8 mouse cellular contexts compared by ENCODE assay signal in the genomic region with DNA sequence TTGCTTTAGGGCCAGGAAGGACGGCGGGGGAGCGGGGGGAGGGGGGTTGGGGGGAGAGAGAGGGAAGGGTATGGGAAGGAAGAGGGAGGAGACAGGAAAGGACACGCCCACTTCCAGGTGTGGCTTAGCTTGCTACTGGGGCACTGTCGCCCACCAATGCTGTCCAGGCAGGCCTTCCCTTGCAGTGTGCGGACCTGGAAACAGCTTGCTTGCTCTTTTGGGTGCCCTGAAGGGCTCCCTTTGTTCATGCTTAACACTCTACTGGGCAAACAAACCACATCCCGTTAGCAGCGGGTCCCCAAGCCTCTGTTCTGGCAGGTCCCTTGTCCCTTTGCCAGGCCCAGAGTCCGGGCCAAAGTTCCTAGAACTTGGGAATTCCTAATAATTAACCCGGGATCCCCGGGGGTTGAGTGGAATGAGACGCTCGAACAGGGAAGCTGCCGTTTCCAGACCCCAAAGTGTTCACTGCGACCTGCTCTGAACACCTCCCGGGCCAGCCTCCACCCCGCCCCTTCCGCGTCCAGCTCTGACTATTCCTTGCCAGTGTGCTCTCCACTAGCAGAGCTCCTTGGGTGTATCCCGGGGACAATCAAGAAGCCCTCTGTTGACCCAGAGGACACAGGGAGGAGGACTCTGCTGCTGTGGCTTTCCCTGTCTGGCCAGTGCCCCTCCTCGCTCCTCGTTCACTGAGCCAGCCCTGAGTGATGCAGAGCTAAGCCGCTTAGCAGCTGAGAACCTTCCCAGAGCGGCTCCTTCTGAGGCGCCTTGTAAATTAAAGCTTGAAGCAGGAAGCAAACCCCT. TPM values are rescaled to one million over a fixed set of nuclear protein-coding genes. Genes with fewer than 3 reads are reported as not detected.
DNase-seq lines count a peak whose midpoint lies in the region; ATAC-seq and TF ChIP-seq lines count a peak whose summit lies in the region.

No protein-coding gene starts in this region.

- H3K4me2 ChIP-seq in embryonic facial prominence, embryonic 11.5 days (ENCODE audit: low read depth, low read length) = peak overlapping the region; percentile 48
- H3K4me2 ChIP-seq in hindbrain, embryonic 15.5 days = peak overlapping the region; percentile 45

- no peak overlapping the region for H3K9ac ChIP-seq in heart, adult 2 months (ENCODE audit: low read depth, low read length)
- H3K9ac ChIP-seq in embryonic facial prominence, embryonic 11.5 days (replicated peaks; ENCODE audit: low read length) = peak overlapping the region; percentile 45
- no peak overlapping the region for H3K9ac ChIP-seq in hindbrain, embryonic 15.5 days
- peak overlapping the region; percentile 71 for H3K9ac ChIP-seq in liver, adult 2 months (ENCODE audit: low read depth, low read length)

- TF ChIP-seq EP300 in heart, adult 2 months (IDR thresholded peaks at IDR 0.05; ENCODE audit: insufficient read depth, low read depth, low read length) = no peak

- 18% methylated on average over 25 of the region's 25 CpGs for WGBS in heart, adult 2 months
- 3% methylated on average over 21 of the region's 25 CpGs for WGBS in embryonic facial prominence, embryonic 11.5 days
- 6% methylated on average over 23 of the region's 25 CpGs for WGBS in hindbrain, embryonic 15.5 days
- 6% methylated on average over 24 of the region's 25 CpGs for WGBS in liver, adult 2 months

- no peak for TF ChIP-seq POLR2A in heart, adult 2 months (IDR thresholded peaks at IDR 0.05; ENCODE audit: insufficient read depth, low read depth, low read length)
- TF ChIP-seq POLR2A in liver, adult 2 months (IDR thresholded peaks at IDR 0.05; ENCODE audit: extremely low read depth, insufficient read depth, low read length) = no peak

- H3K36me3 ChIP-seq in heart, adult 2 months (ENCODE audit: control insufficient read depth, insufficient read depth, low read length) = no peaks in the 10 kb centered on the region
- H3K36me3 ChIP-seq in embryonic facial prominence, embryonic 11.5 days (replicated peaks; ENCODE audit: control insufficient read depth, insufficient read depth, low read depth, low read length) = no peaks in the 10 kb centered on the region
- no peaks in the 10 kb centered on the region for H3K36me3 ChIP-seq in hindbrain, embryonic 15.5 days
- H3K36me3 ChIP-seq in liver, adult 2 months (ENCODE audit: control insufficient read depth, insufficient read depth, low read length) = no peaks in the 10 kb centered on the region

- H3K9me3 ChIP-seq in embryonic facial prominence, embryonic 11.5 days (replicated peaks; ENCODE audit: control insufficient read depth, low read length) = no peaks in the 10 kb centered on the region
- H3K9me3 ChIP-seq in hindbrain, embryonic 15.5 days = no peaks in the 10 kb centered on the region

- DNase-seq in heart, adult 2 months = peak; percentile 29 to 31
- DNase-seq in heart, postnatal 25 days (ENCODE audit: low spot score) = no peak
- peak; percentile 82 for DNase-seq in embryonic facial prominence, embryonic 11.5 days (ENCODE audit: low spot score)
- DNase-seq in liver, adult 2 months (ENCODE audit: extremely low read depth, low read depth, low spot score) = peak; percentile 83
- peak; percentile 75 for DNase-seq in naive thymus-derived CD4-positive, alpha-beta T cell, adult 2 months (ENCODE audit: low read depth)
- DNase-seq in cerebellum, postnatal 36 days = no peak
- DNase-seq in adrenal gland, adult 8-10 months = no peak

- 0 out of 2 replicates have a peak, but pooled peaks have one; percentile 10 for ATAC-seq in embryonic facial prominence, embryonic 11.5 days (replicated peaks; ENCODE audit: insufficient number of reproducible peaks, low FRiP score, low TSS enrichment, low read depth)
- ATAC-seq in hindbrain, embryonic 15.5 days (ENCODE audit: low FRiP score, low read depth) = no peak; the same call in 1 of the 2 replicates

- TF ChIP-seq CTCF in heart, adult 2 months (IDR thresholded peaks at IDR 0.05) = no peak
- no peak for TF ChIP-seq CTCF in liver, adult 2 months (IDR thresholded peaks at IDR 0.05; ENCODE audit: low read depth, low read length)

- H3K79me2 ChIP-seq in heart, adult 2 months (replicated peaks; ENCODE audit: control insufficient read depth, insufficient read depth, low read length) = no peaks in the 10 kb centered on the region
- H3K79me2 ChIP-seq in liver, adult 2 months (ENCODE audit: control insufficient read depth, insufficient read depth, low read length) = no peaks in the 10 kb centered on the region

- peak overlapping the region; percentile 19 for H3K4me3 ChIP-seq in heart, adult 2 months
- peak overlapping the region; percentile 1; the same call in 1 of the 2 replicates for H3K4me3 ChIP-seq in embryonic facial prominence, embryonic 11.5 days (ENCODE audit: low read depth, low read length)
- no peak overlapping the region for H3K4me3 ChIP-seq in hindbrain, embryonic 15.5 days
- H3K4me3 ChIP-seq in liver, adult 2 months (ENCODE audit: insufficient read depth, low read depth, low read length) = peak overlapping the region; percentile 60

- H3K27me3 ChIP-seq in heart, adult 2 months (ENCODE audit: control insufficient read depth, insufficient read depth, low read length) = no peaks in the 10 kb centered on the region; the same call in 1 of the 2 replicates
- no peaks in the 10 kb centered on the region for H3K27me3 ChIP-seq in embryonic facial prominence, embryonic 11.5 days (ENCODE audit: control insufficient read depth, insufficient read depth, low read length)
- no peaks in the 10 kb centered on the region for H3K27me3 ChIP-seq in hindbrain, embryonic 15.5 days
- H3K27me3 ChIP-seq in liver, adult 2 months (ENCODE audit: control insufficient read depth, insufficient read depth, low read length) = no peaks in the 10 kb centered on the region

- intact Hi-C loops in heart, adult 2 months (cut with DNase I) = no loop called here
- intact Hi-C loops in heart, postnatal 25 days (cut with DNase I) = loop anchor here (5.0 kb wide), 1 partner anchor 43 kb away; no protein-coding TSS in a partner anchor

- H3K4me1 ChIP-seq in heart, adult 2 months (ENCODE audit: control insufficient read depth, insufficient read depth, low read length) = no peaks in the 10 kb centered on the region
- no peaks in the 10 kb centered on the region; the same call in 1 of the 2 replicates for H3K4me1 ChIP-seq in embryonic facial prominence, embryonic 11.5 days (ENCODE audit: control insufficient read depth, insufficient read depth, low read length)
- H3K4me1 ChIP-seq in hindbrain, embryonic 15.5 days (replicated peaks) = peaks cover 18% of the 10 kb centered on the region
- H3K4me1 ChIP-seq in liver, adult 2 months (ENCODE audit: control insufficient read depth, insufficient read depth, low read length) = peaks cover 26% of the 10 kb centered on the region

- no peak overlapping the region for H3K27ac ChIP-seq in heart, adult 2 months
- no peak overlapping the region; the same call in 1 of the 2 replicates for H3K27ac ChIP-seq in embryonic facial prominence, embryonic 11.5 days (replicated peaks; ENCODE audit: low read depth, low read length)
- no peak overlapping the region for H3K27ac ChIP-seq in hindbrain, embryonic 15.5 days (replicated peaks)
- H3K27ac ChIP-seq in liver, adult 2 months (replicated peaks; ENCODE audit: insufficient read depth, low read depth, low read length) = peak overlapping the region; percentile 69

RNA-seq across cellular contexts. Expression of gene Adnp, which starts 47.8 kb away (rescaled TPM):
- 10 to 100 TPM; 29.6 to 30.7 TPM for total RNA-seq in heart, adult 2 months (2021)
- polyA plus RNA-seq in heart, adult 2 months (2012; rRNA removed) = 7.4 and 11.2 TPM in 2 replicates
- total RNA-seq in heart, postnatal 25 days (2021) = 10 to 100 TPM; 30.5 to 32.7 TPM
- 3.3 and 10.1 TPM in 2 replicates for polyA plus RNA-seq in embryonic facial prominence, embryonic 11.5 days (2014; fragmentation: Nextera tagmentation; extraction: Ambion mirVana)
- polyA plus RNA-seq in hindbrain, embryonic 15.5 days (2015; fragmentation: Nextera tagmentation; extraction: Ambion mirVana) = 14.7 and 15.3 TPM in 2 replicates
- total RNA-seq in liver, adult 2 months (2014; rRNA removed) = 1.4 and 6.4 TPM in 2 replicates
- polyA plus RNA-seq in liver, adult 2 months (2012; rRNA removed) = 4.6 and 6.8 TPM in 2 replicates
- 10 to 100 TPM; 49.1 to 73.9 (median 56.2) TPM for total RNA-seq in adrenal gland, adult 8-10 months (2022)

Comparison
In these comparisons a context has a peak if more than half of its experiments do, and no peak if none do; other contexts are left out.
1. DNase-seq: peak in heart, adult 2 months (2 of 2), embryonic facial prominence, embryonic 11.5 days (single experiment), liver, adult 2 months (single experiment) and naive thymus-derived CD4-positive, alpha-beta T cell, adult 2 months (single experiment); none in heart, postnatal 25 days (single experiment), cerebellum, postnatal 36 days (0 of 2) and adrenal gland, adult 8-10 months (single experiment).
2. H3K9ac ChIP-seq: peak in embryonic facial prominence, embryonic 11.5 days (single experiment) and liver, adult 2 months (single experiment); none in heart, adult 2 months (single experiment) and hindbrain, embryonic 15.5 days (single experiment).